Mouse (Mus musculus) CH12.LX (cell line): ENCODE measurements at regions not wholly inside any gene's neighbourhood (a gene's known extent, or its start where the extent isn't known, plus 50 kb on each side); places are given as distances from the start of the nearest gene placed in this dataset.

Experiments
- CTCF ChIP-seq, 2 experiments: IDR thresholded peaks in 1 of 2; conservative IDR thresholded peaks in 1 of 2; 2 replicates each; pipeline ENCODE4 v1.5.1; 2011 to 2012; ENCODE audit warnings: low read depth in 2 of 2, low read length in 2 of 2, improper control_type of control experiment in 1 of 2, inconsistent platforms in 1 of 2, mild to moderate bottlenecking in 1 of 2, moderate library complexity in 1 of 2
- ELF1 ChIP-seq: IDR thresholded peaks from 2 replicates; pipeline ENCODE4 v1.6.1; 2014; ENCODE audit warnings: low read depth, mild to moderate bottlenecking, inconsistent platforms, low read length, improper control_type of control experiment
- GABPA ChIP-seq: IDR thresholded peaks from 2 replicates; pipeline ENCODE4 v1.6.1; 2012; ENCODE audit warnings: low read depth, low read length, improper control_type of control experiment, inconsistent platforms; ENCODE audit not compliant: insufficient replicate concordance
- MXI1 ChIP-seq: IDR thresholded peaks from 2 replicates; pipeline ENCODE4 v1.6.1; 2011; ENCODE audit warnings: mild to moderate bottlenecking, low read depth, low read length, improper control_type of control experiment
- NRF1 ChIP-seq: IDR thresholded peaks from 2 replicates; pipeline ENCODE4 v1.6.1; 2014; ENCODE audit warnings: low read depth, mild to moderate bottlenecking, inconsistent platforms, low read length, improper control_type of control experiment, moderate library complexity
- POLR2A ChIP-seq: IDR thresholded peaks from 2 replicates; pipeline ENCODE4 v1.6.1; 2011; ENCODE audit warnings: low read depth, mild to moderate bottlenecking, improper control_type of control experiment, low read length

DNA sequence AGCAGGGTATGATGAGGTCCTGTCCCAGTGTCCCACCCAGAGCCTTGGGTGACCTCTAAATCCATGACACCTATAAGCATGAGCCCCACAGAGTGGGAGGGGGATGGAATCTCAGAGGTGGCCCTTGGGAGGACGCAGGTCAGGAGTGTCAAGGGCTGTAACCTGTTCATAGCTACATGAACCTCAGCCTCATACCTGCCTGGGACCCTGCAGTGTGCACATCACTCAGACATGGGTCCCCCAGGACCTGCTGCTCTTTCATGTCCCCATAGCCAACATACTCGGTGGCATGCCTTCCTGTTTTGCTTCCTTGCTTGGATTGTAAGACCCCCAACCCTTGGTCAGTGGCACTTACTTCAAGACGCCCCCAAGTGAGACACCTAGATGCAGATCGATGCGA lies 66.9 kb upstream of the Hs6st1 start:
- no peak for TF ChIP-seq MXI1
- TF ChIP-seq GABPA, result no peak
- TF ChIP-seq POLR2A, result no peak
- TF ChIP-seq CTCF (conservative IDR thresholded peaks at IDR 0.05 in 1 of 2, IDR thresholded peaks at IDR 0.05 in 1 of 2; ENCODE audit: low read depth in 2 of 2, low read length in 2 of 2), result no peak
- no peak for TF ChIP-seq NRF1
- TF ChIP-seq ELF1, result no peak
